Mouse (Mus musculus): ENCODE measurements around the gene Rap1gds1. TPM values are rescaled to one million over a fixed set of nuclear protein-coding genes. Genes with fewer than 3 reads are reported as not detected.
A peak's percentile ranks its signal among the peaks of the same experiment; 100 is the strongest.

Rap1gds1 gene
- 37.5 and 54.7 TPM in 2 replicates for polyA plus RNA-seq (2012; rRNA removed)

GRCm38 (mm10) chr3:139074484-139075211, at the start of gene Rap1gds1:
Rap1gds1 (minus strand) TSS chr3:139075201.
- DNase-seq (ENCODE audit: low read depth), result peak; percentile 70
- TF ChIP-seq CTCF (IDR thresholded peaks at IDR 0.05; ENCODE audit: borderline replicate concordance, extremely low read depth, insufficient read depth, insufficient read length), result no peak
- peak; percentile 66 for TF ChIP-seq POLR2A (IDR thresholded peaks at IDR 0.05; ENCODE audit: borderline replicate concordance, extremely low read depth, insufficient read depth, insufficient read length, poor library complexity, severe bottlenecking)

- TF ChIP-seq CTCF (IDR thresholded peaks at IDR 0.05; ENCODE audit: borderline replicate concordance, extremely low read depth, insufficient read depth, insufficient read length), result no peak
- no peak for TF ChIP-seq POLR2A (IDR thresholded peaks at IDR 0.05; ENCODE audit: borderline replicate concordance, extremely low read depth, insufficient read depth, insufficient read length, poor library complexity, severe bottlenecking)
- no peak for DNase-seq (ENCODE audit: low read depth)
Observed at GRCm38 (mm10) chr3:139118446-139118845, 43.4 kb upstream of the Rap1gds1 start.

- peak; percentile 34 for DNase-seq (ENCODE audit: low read depth)
- TF ChIP-seq CTCF (IDR thresholded peaks at IDR 0.05; ENCODE audit: borderline replicate concordance, extremely low read depth, insufficient read depth, insufficient read length) (no peak), POLR2A (IDR thresholded peaks at IDR 0.05; ENCODE audit: borderline replicate concordance, extremely low read depth, insufficient read depth, insufficient read length, poor library complexity, severe bottlenecking) (no peak)
Observed at GRCm38 (mm10) chr3:139116733-139117337, 41.8 kb upstream of the Rap1gds1 start.

GRCm38 (mm10) chr3:139112335-139112973, 37.5 kb upstream of the Rap1gds1 start:
- no peak for TF ChIP-seq POLR2A (IDR thresholded peaks at IDR 0.05; ENCODE audit: borderline replicate concordance, extremely low read depth, insufficient read depth, insufficient read length, poor library complexity, severe bottlenecking)
- no peak for TF ChIP-seq CTCF (IDR thresholded peaks at IDR 0.05; ENCODE audit: borderline replicate concordance, extremely low read depth, insufficient read depth, insufficient read length)
- no peak for DNase-seq (ENCODE audit: low read depth)

GRCm38 (mm10) chr3:139111877-139112276, 36.9 kb upstream of the Rap1gds1 start:
- DNase-seq (ENCODE audit: low read depth), result peak; percentile 29
- TF ChIP-seq CTCF (IDR thresholded peaks at IDR 0.05; ENCODE audit: borderline replicate concordance, extremely low read depth, insufficient read depth, insufficient read length) (no peak), POLR2A (IDR thresholded peaks at IDR 0.05; ENCODE audit: borderline replicate concordance, extremely low read depth, insufficient read depth, insufficient read length, poor library complexity, severe bottlenecking) (no peak)

- TF ChIP-seq POLR2A (IDR thresholded peaks at IDR 0.05; ENCODE audit: borderline replicate concordance, extremely low read depth, insufficient read depth, insufficient read length, poor library complexity, severe bottlenecking), result no peak
Observed at GRCm38 (mm10) chr3:139108176-139108575, 33.2 kb upstream of the Rap1gds1 start.

GRCm38 (mm10) chr3:139103914-139104313, 28.9 kb upstream of the Rap1gds1 start:
- peak; percentile 40 for DNase-seq (ENCODE audit: low read depth)
- TF ChIP-seq POLR2A (IDR thresholded peaks at IDR 0.05; ENCODE audit: borderline replicate concordance, extremely low read depth, insufficient read depth, insufficient read length, poor library complexity, severe bottlenecking), result no peak
- TF ChIP-seq CTCF (IDR thresholded peaks at IDR 0.05; ENCODE audit: borderline replicate concordance, extremely low read depth, insufficient read depth, insufficient read length), result no peak

More at GRCm38 (mm10) chr3:139108176-139108575, 33.2 kb upstream of the Rap1gds1 start:
- no peak for DNase-seq (ENCODE audit: low read depth)

- TF ChIP-seq POLR2A (IDR thresholded peaks at IDR 0.05; ENCODE audit: borderline replicate concordance, extremely low read depth, insufficient read depth, insufficient read length, poor library complexity, severe bottlenecking) (no peak), CTCF (IDR thresholded peaks at IDR 0.05; ENCODE audit: borderline replicate concordance, extremely low read depth, insufficient read depth, insufficient read length) (no peak)
- no peak for DNase-seq (ENCODE audit: low read depth)
Observed at GRCm38 (mm10) chr3:139103346-139103745, 28.3 kb upstream of the Rap1gds1 start.

- DNase-seq (ENCODE audit: low read depth), result no peak
- no peak for TF ChIP-seq POLR2A (IDR thresholded peaks at IDR 0.05; ENCODE audit: borderline replicate concordance, extremely low read depth, insufficient read depth, insufficient read length, poor library complexity, severe bottlenecking)
- TF ChIP-seq CTCF (IDR thresholded peaks at IDR 0.05; ENCODE audit: borderline replicate concordance, extremely low read depth, insufficient read depth, insufficient read length), result no peak
Observed at GRCm38 (mm10) chr3:139101941-139102340, 26.9 kb upstream of the Rap1gds1 start.

- TF ChIP-seq CTCF (IDR thresholded peaks at IDR 0.05; ENCODE audit: borderline replicate concordance, extremely low read depth, insufficient read depth, insufficient read length), result no peak
- no peak for TF ChIP-seq POLR2A (IDR thresholded peaks at IDR 0.05; ENCODE audit: borderline replicate concordance, extremely low read depth, insufficient read depth, insufficient read length, poor library complexity, severe bottlenecking)
- DNase-seq (ENCODE audit: low read depth), result no peak
Observed at GRCm38 (mm10) chr3:139099284-139099683, 24.3 kb upstream of the Rap1gds1 start.

GRCm38 (mm10) chr3:139095894-139096293, 20.9 kb upstream of the Rap1gds1 start:
- no peak for TF ChIP-seq CTCF (IDR thresholded peaks at IDR 0.05; ENCODE audit: borderline replicate concordance, extremely low read depth, insufficient read depth, insufficient read length)
- peak; percentile 22 for DNase-seq (ENCODE audit: low read depth)

Measured in brain, embryonic 14.5 days (tissue).